Mouse (Mus musculus) splenic B cell, adult 2 months (primary cell): ENCODE data around the gene Spata1.
A peak's percentile ranks its signal among the peaks of the same experiment; 100 is the strongest.

Experiments
- DNase-seq: peaks from one replicate; pipeline ENCODE4 v3.0.0-alpha.2; 2011; ENCODE audit warnings: low read depth, low spot score
- H3K27me3 ChIP-seq: 2 replicates; pipeline ENCODE4 v1.6.1; 2012; ENCODE audit warnings: mild to moderate bottlenecking, low read length, moderate library complexity, mixed read lengths; ENCODE audit not compliant: control insufficient read depth, poor library complexity, insufficient read depth, severe bottlenecking
- H3K36me3 ChIP-seq: 2 replicates; pipeline ENCODE4 v1.6.1; 2012; ENCODE audit warnings: mild to moderate bottlenecking, low read length, moderate library complexity, mixed read lengths; ENCODE audit not compliant: control insufficient read depth, poor library complexity, insufficient read depth, severe bottlenecking

Spata1 gene

GRCm38 (mm10) chr3:146499431-146500002 lies at the start of gene Spata1, which contains the start of gene Gng5:
Spata1 (minus strand) TSS chr3:146499753.
Gng5 (plus strand) TSS chr3:146499807.
- H3K27me3 ChIP-seq, result no peaks in the 10 kb centered on the region; the same call in 1 of the 2 replicates
- peaks cover 2% of the 10 kb centered on the region; the same call in 1 of the 2 replicates for H3K36me3 ChIP-seq
- DNase-seq, result peak; percentile 94

DNA sequence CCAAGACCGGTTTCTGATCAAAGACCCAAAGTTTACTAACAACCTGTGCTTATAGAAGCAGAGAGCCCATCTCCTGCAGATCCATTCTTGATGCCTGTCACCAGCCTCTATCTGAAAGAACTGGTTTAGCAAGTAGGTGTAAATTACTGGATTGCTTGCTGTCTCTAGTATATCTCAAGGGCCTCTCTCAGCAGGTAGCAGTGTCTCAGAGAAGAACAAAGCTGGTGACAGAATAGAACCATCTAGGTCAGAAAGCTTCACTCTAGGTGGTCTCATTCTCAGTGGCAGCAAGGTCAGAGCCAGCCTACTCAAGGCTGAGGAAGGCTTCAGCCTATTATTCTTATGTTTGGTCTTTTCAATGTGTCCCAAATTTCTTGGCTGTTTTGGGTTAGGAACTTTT lies 44.1 kb upstream of the Spata1 start:
- no peaks in the 10 kb centered on the region for H3K27me3 ChIP-seq
- H3K36me3 ChIP-seq, result no peaks in the 10 kb centered on the region
- no peak for DNase-seq

DNA sequence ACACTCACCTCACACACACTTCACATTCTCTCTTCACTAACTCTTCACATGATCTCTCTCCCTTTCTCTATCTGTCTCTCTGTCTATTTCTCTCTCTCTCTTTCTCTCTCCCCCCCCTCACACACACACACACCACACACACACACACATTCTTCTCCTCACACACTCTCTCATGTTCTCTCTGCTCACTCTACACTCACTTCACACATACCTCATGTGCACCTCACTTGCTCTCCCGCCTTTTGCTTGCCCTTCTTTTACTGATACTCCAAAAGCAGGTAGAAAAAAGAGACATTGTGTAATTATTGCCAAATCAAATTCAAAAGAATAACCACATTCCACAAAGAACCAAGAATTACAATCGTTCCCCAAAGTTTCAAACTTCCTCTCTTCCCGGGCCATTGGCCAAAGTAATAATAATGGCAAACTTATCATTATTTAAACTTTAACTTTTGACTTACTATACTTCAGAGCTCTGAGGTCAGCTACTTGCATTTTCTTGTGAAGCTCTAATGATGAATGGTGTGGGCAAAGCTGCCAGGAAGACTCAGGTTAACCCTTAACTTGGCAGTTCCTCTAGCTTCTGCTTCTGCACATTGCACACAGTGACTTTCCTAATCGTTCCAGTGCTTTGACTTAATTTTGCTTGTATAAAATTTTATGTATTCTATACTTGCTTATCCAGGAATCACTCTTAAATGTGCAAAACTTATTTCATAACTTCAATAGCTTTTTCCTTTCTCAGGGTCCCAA lies 41.1 kb upstream of the Spata1 start:
- DNase-seq, result no peak
- H3K36me3 ChIP-seq, result no peaks in the 10 kb centered on the region

GRCm38 (mm10) chr3:146534986-146535385 lies 35.4 kb upstream of the Spata1 start:
- Histone ChIP-seq H3K36me3 (no peaks in the 10 kb centered on the region), H3K27me3 (no peaks in the 10 kb centered on the region)
- no peak for DNase-seq

More for the DNA sequence above, 41.1 kb upstream of the Spata1 start:
- H3K27me3 ChIP-seq, result no peaks in the 10 kb centered on the region

GRCm38 (mm10) chr3:146528335-146528734 lies 28.8 kb upstream of the Spata1 start:
- Histone ChIP-seq H3K36me3 (no peaks in the 10 kb centered on the region), H3K27me3 (no peaks in the 10 kb centered on the region)
- no peak for DNase-seq

- Histone ChIP-seq H3K27me3 (no peaks in the 10 kb centered on the region), H3K36me3 (peaks cover 8% of the 10 kb centered on the region; the same call in 1 of the 2 replicates)
- DNase-seq, result no peak
These were observed 22.1 kb upstream of the Spata1 start for GRCm38 (mm10) chr3:146521652-146522020.

- DNase-seq, result peak; percentile 94
- Histone ChIP-seq H3K27me3 (no peaks in the 10 kb centered on the region), H3K36me3 (peaks cover 9% of the 10 kb centered on the region; the same call in 1 of the 2 replicates)
These were observed 21.5 kb upstream of the Spata1 start, which contains the start of gene Rpf1 for GRCm38 (mm10) chr3:146520798-146521651. Rpf1 (minus strand) TSS chr3:146521429.

- no peak for DNase-seq
- Histone ChIP-seq H3K36me3 (peaks cover 9% of the 10 kb centered on the region; the same call in 1 of the 2 replicates), H3K27me3 (no peaks in the 10 kb centered on the region)
These were observed 20.8 kb upstream of the Spata1 start for GRCm38 (mm10) chr3:146520226-146520797.

GRCm38 (mm10) chr3:146506711-146507110 lies 7.2 kb upstream of the Spata1 start:
- DNase-seq, result no peak
- Histone ChIP-seq H3K36me3 (peaks cover 17% of the 10 kb centered on the region), H3K27me3 (no peaks in the 10 kb centered on the region)

- Histone ChIP-seq H3K36me3 (peaks cover 7% of the 10 kb centered on the region), H3K27me3 (no peaks in the 10 kb centered on the region)
- no peak for DNase-seq
These were observed 2.1 kb upstream of the Spata1 start for GRCm38 (mm10) chr3:146501601-146502123.

DNA sequence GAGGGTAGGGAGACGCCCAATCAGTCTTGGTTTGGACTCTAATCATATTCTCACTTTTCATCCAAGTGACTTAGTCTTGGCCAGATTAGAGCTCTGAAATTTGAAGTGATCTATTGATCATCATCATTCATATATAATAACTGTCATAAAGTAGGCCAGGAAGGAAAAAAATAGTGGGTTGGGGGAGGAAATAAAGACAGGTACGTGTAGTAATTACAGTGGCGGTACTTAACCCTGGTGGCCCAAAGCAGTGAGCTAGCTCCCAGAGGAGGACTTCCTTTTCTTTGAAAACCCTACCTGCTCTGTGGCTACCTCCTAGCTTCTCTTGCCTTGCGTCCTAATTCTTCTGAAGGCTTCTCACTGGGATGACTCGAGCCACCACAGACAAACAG lies 1.3 kb upstream of the Spata1 start:
- DNase-seq, result peak; percentile 19
- Histone ChIP-seq H3K36me3 (peaks cover 3% of the 10 kb centered on the region; the same call in 1 of the 2 replicates), H3K27me3 (no peaks in the 10 kb centered on the region; the same call in 1 of the 2 replicates)

DNA sequence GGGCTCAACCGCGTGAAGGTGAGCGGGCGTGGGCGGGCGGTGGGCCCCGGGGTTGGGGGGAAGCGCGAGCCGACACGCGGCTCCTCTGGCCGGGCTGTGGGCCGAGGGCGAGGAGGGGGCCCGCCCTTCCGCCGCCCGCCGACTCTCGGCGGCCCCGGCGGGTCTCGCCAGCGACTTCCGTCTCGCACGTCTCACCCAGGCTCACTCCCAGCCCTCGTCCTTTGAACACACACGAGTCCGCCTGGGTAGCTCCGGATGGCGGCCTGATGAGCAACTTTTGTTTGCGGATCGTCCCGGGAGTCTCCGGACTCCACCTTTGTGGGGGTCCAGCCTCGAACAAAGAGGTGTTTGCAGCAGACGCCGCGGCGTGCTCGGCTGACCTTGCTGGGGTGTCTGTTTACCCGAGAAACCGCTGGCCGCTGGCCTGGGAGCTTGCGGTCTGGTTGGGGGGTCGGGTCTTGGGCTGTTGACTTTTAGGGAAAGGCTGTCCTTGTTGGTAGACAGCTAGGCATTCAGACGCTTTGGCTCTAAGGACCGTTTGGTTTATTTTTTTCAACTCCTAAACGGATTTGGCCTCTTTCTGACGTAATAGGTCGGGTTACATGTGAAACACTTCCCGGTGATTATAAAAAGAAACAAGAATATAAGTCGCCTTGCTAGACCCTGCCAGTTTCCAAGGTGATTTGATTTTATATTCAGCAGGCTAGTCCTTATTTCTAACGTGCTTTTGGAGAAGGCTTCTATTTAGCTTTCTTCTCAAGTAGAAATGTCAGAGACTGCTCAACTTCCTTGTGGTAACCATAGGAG lies 653 bp upstream of the Spata1 start:
- peak; percentile 63 for DNase-seq
- no peaks in the 10 kb centered on the region; the same call in 1 of the 2 replicates for H3K27me3 ChIP-seq
- peaks cover 2% of the 10 kb centered on the region; the same call in 1 of the 2 replicates for H3K36me3 ChIP-seq

DNA sequence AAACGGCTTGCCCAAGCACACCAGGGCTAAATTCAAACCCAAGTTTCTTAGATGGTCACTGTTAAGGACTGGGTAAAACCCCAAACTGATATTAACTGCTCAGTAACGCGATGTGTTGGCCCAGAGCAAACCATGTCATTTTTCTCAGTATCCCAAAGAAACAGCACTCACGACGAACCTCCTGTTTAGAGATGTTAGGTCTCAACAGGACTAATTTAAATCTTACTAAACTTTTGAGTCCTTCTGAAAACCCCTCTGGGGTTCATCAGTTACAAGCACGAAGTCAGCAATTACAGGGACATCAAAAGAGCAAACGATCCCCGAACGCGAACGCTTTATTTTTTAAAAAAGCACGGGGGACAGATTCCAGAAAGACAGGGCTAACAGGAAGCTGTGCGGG lies 564 bp downstream of the Spata1 start:
- Histone ChIP-seq H3K36me3 (peaks cover 2% of the 10 kb centered on the region; the same call in 1 of the 2 replicates), H3K27me3 (no peaks in the 10 kb centered on the region; the same call in 1 of the 2 replicates)
- no peak for DNase-seq
